Mouse (Mus musculus) spleen, postnatal 14 days (tissue): ENCODE measurements around the gene Rusc2.

Experiments
- DNase-seq, 2 experiments: peaks; one replicate each; pipeline ENCODE4 v3.0.0; 2021 to 2022; ENCODE audit warnings: low spot score in 2 of 2

Rusc2 gene

GRCm38 (mm10) chr4:43384541-43384940, 2.8 kb downstream of the Rusc2 start:
- no peak for DNase-seq

- DNase-seq = no peak
Observed at GRCm38 (mm10) chr4:43386932-43387331, 5.2 kb downstream of the Rusc2 start.

- DNase-seq = no peak
Observed at GRCm38 (mm10) chr4:43389390-43389789, 7.6 kb downstream of the Rusc2 start.

GRCm38 (mm10) chr4:43389845-43390440, 8.2 kb downstream of the Rusc2 start:
- no peak for DNase-seq

- DNase-seq = no peak
Observed at GRCm38 (mm10) chr4:43391521-43392050, 9.8 kb downstream of the Rusc2 start.

- no peak for DNase-seq
Observed at GRCm38 (mm10) chr4:43394345-43394891, 12.6 kb downstream of the Rusc2 start.

- DNase-seq = no peak
Observed at GRCm38 (mm10) chr4:43395147-43395546, 13.4 kb downstream of the Rusc2 start.

GRCm38 (mm10) chr4:43395836-43396235, 14.1 kb downstream of the Rusc2 start:
- DNase-seq = no peak

- no peak for DNase-seq
Observed at GRCm38 (mm10) chr4:43396381-43396780, 14.6 kb downstream of the Rusc2 start.

GRCm38 (mm10) chr4:43398014-43398413, 16.2 kb downstream of the Rusc2 start:
- no peak for DNase-seq

- no peak for DNase-seq
Observed at GRCm38 (mm10) chr4:43398829-43399331, 17.1 kb downstream of the Rusc2 start.

GRCm38 (mm10) chr4:43399391-43400131, 17.8 kb downstream of the Rusc2 start:
- no peak for DNase-seq

- DNase-seq = no peak
Observed at GRCm38 (mm10) chr4:43400976-43401375, 19.2 kb downstream of the Rusc2 start.

- no peak for DNase-seq
Observed at GRCm38 (mm10) chr4:43401486-43401885, 19.7 kb downstream of the Rusc2 start.

- DNase-seq = no peak
Observed at GRCm38 (mm10) chr4:43402212-43402611, 20.4 kb downstream of the Rusc2 start.

GRCm38 (mm10) chr4:43404697-43405096, 22.9 kb downstream of the Rusc2 start:
- DNase-seq = no peak

GRCm38 (mm10) chr4:43406162-43406971, 24.6 kb downstream of the Rusc2 start:
- DNase-seq = no peak

GRCm38 (mm10) chr4:43407071-43407920, 25.5 kb downstream of the Rusc2 start:
- DNase-seq = no peak

GRCm38 (mm10) chr4:43414761-43415160, 33.0 kb downstream of the Rusc2 start:
- no peak for DNase-seq

- DNase-seq = no peak
Observed at GRCm38 (mm10) chr4:43415221-43416070, 33.7 kb downstream of the Rusc2 start.
